Comparison of ENCODE assay signal across 8 mouse cellular contexts in the genomic region with DNA sequence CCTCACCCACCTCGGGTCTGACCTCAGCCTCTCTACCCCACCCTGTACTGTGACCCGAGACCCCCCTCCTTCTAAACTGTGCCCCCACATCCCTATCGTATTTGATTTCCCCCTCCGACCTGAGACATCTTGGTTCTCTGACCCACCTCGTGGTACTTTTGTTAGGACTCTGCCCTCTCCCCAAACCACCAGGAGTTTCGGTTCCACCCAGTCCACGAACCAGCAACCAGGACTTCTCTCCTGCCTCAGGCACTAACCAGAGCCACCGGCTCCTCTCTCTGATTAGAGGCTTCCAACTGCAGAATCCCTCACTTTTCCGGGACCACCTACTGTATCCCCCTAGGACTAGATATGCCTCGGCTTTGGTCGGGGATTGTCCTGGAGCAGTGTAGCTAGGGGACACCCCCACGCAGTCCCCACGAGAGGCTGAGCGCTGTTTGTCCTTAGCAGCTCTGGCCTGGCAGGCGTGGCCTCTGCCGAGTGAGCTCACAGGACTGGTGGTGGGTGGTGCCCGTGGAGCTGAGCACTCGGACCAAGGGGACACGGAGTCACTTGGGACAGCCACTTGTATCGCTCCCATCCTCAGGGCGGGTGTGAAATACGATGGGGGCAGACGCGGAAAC. TPM values are rescaled to one million over a fixed set of nuclear protein-coding genes. Genes with fewer than 3 reads are reported as not detected.
DNase-seq lines count a peak whose midpoint lies in the region; ATAC-seq and TF ChIP-seq lines count a peak whose summit lies in the region.

No protein-coding gene starts in this region.

- no peak for TF ChIP-seq POLR2A in spleen, adult 2 months (IDR thresholded peaks at IDR 0.05; ENCODE audit: low read depth, low read length)
- TF ChIP-seq POLR2A in olfactory bulb, adult 2 months (IDR thresholded peaks at IDR 0.05; ENCODE audit: insufficient read depth, low read depth, low read length), result no peak

- ATAC-seq in heart, postnatal 0 days (ENCODE audit: insufficient read depth, low read depth), result peak; percentile 28; the same call in 1 of the 2 replicates
- ATAC-seq in liver, embryonic 15.5 days (ENCODE audit: insufficient read depth), result no peak

- WGBS in spleen, adult 2 months, result 5% methylated on average over 24 of the region's 24 CpGs
- WGBS in heart, postnatal 0 days, result 6% methylated on average over 24 of the region's 24 CpGs
- 5% methylated on average over 24 of the region's 24 CpGs for WGBS in liver, embryonic 15.5 days (ENCODE audit: insufficient replicate concordance)
- WGBS in olfactory bulb, adult 2 months, result 13% methylated on average over 24 of the region's 24 CpGs

- H3K9me3 ChIP-seq in heart, postnatal 0 days (replicated peaks; ENCODE audit: control insufficient read depth, low read length), result no peaks in the 10 kb centered on the region
- H3K9me3 ChIP-seq in liver, embryonic 15.5 days (replicated peaks), result no peaks in the 10 kb centered on the region

- H3K9ac ChIP-seq in heart, postnatal 0 days (replicated peaks; ENCODE audit: low read depth, low read length), result 0 out of 2 replicates have a peak overlapping the region, but pooled peaks have one; percentile 25
- H3K9ac ChIP-seq in liver, embryonic 15.5 days, result no peak overlapping the region

- H3K27ac ChIP-seq in spleen, adult 2 months (ENCODE audit: insufficient read depth, low read length), result no peak overlapping the region
- H3K27ac ChIP-seq in heart, postnatal 0 days (ENCODE audit: low read depth), result no peak overlapping the region
- no peak overlapping the region for H3K27ac ChIP-seq in liver, embryonic 15.5 days (replicated peaks)
- H3K27ac ChIP-seq in olfactory bulb, adult 2 months (ENCODE audit: insufficient read depth, low read depth, low read length), result no peak overlapping the region

- TF ChIP-seq EP300 in heart, postnatal 0 days (IDR thresholded peaks at IDR 0.05; ENCODE audit: low read depth), result no peak

- H3K4me3 ChIP-seq in spleen, adult 2 months (ENCODE audit: extremely low read depth, insufficient read depth, insufficient read length), result peak overlapping the region; percentile 48
- H3K4me3 ChIP-seq in heart, postnatal 0 days (ENCODE audit: low read depth, low read length), result peak overlapping the region; percentile 38
- H3K4me3 ChIP-seq in liver, embryonic 15.5 days (replicated peaks), result peak overlapping the region; percentile 14; the same call in 1 of the 2 replicates
- peak overlapping the region; percentile 27; the same call in 1 of the 2 replicates for H3K4me3 ChIP-seq in olfactory bulb, adult 2 months (ENCODE audit: insufficient read depth, low read depth, low read length)

- peaks cover 23% of the 10 kb centered on the region for H3K4me1 ChIP-seq in spleen, adult 2 months (ENCODE audit: control insufficient read depth, insufficient read depth, insufficient read length)
- H3K4me1 ChIP-seq in heart, postnatal 0 days (ENCODE audit: control insufficient read depth, insufficient read depth), result peaks cover 17% of the 10 kb centered on the region
- H3K4me1 ChIP-seq in liver, embryonic 15.5 days (replicated peaks), result peaks cover 21% of the 10 kb centered on the region
- H3K4me1 ChIP-seq in olfactory bulb, adult 2 months (ENCODE audit: control insufficient read depth, insufficient read depth, low read length), result peaks cover 50% of the 10 kb centered on the region

- peaks cover 2% of the 10 kb centered on the region; the same call in 1 of the 2 replicates for H3K36me3 ChIP-seq in spleen, adult 2 months (ENCODE audit: control insufficient read depth, insufficient read depth, low read length)
- 0 out of 2 replicates have a peak, but pooled peaks cover 9% of the 10 kb centered on the region for H3K36me3 ChIP-seq in heart, postnatal 0 days (replicated peaks; ENCODE audit: control insufficient read depth, insufficient read depth, low read length)
- peaks cover 2% of the 10 kb centered on the region for H3K36me3 ChIP-seq in liver, embryonic 15.5 days (replicated peaks)

- peak overlapping the region; percentile 62 for H3K4me2 ChIP-seq in heart, postnatal 0 days (ENCODE audit: low read depth, low read length)
- H3K4me2 ChIP-seq in liver, embryonic 15.5 days, result peak overlapping the region; percentile 37

- no peak for TF ChIP-seq CTCF in spleen, adult 2 months (IDR thresholded peaks at IDR 0.05; ENCODE audit: extremely low read depth, insufficient read depth, insufficient read length, insufficient replicate concordance)
- TF ChIP-seq CTCF in heart, postnatal 0 days (IDR thresholded peaks at IDR 0.05; ENCODE audit: low read depth), result no peak
- TF ChIP-seq CTCF in olfactory bulb, adult 2 months (IDR thresholded peaks at IDR 0.05; ENCODE audit: insufficient read depth, low read depth, low read length), result no peak

- H3K27me3 ChIP-seq in spleen, adult 2 months (ENCODE audit: control insufficient read depth, insufficient read depth, low read length), result peaks cover 37% of the 10 kb centered on the region
- H3K27me3 ChIP-seq in heart, postnatal 0 days (ENCODE audit: control insufficient read depth, insufficient read depth, low read length), result peaks cover 69% of the 10 kb centered on the region
- H3K27me3 ChIP-seq in liver, embryonic 15.5 days, result peaks cover 80% of the 10 kb centered on the region

- no peak for DNase-seq in spleen, adult 2 months (ENCODE audit: low read depth in 1 of 2, low spot score in 2 of 2)
- no peak for DNase-seq in spleen, postnatal 14 days (ENCODE audit: low spot score in 2 of 2)
- no peak for DNase-seq in heart, postnatal 0 days (ENCODE audit: low spot score)
- DNase-seq in layer of hippocampus, postnatal 36 days, result no peak
- no peak for DNase-seq in natural killer cell, adult 2 months (ENCODE audit: low spot score in 2 of 2)
- DNase-seq in adrenal gland, postnatal 10 days, result no peak

RNA-seq across cellular contexts. Expression of a gene that starts 0.9 kb away (rescaled TPM):
- 0.11 and 0.34 TPM in 2 replicates for polyA plus RNA-seq in spleen, adult 2 months (2012; rRNA removed)
- total RNA-seq in heart, postnatal 0 days (2014; rRNA removed; ENCODE audit: low replicate concordance), result 0.23 and 0.43 TPM in 2 replicates
- polyA plus RNA-seq in heart, postnatal 0 days (2015; fragmentation: Nextera tagmentation; extraction: Ambion mirVana), result 0.36 and 0.49 TPM in 2 replicates
- 0.03 and 0.06 TPM in 2 replicates for polyA plus RNA-seq in liver, embryonic 15.5 days (2015; fragmentation: Nextera tagmentation; extraction: Ambion mirVana)
- not detected in 2 replicates for polyA plus RNA-seq in olfactory bulb, adult 2 months (2012; ENCODE audit: insufficient read depth, insufficient read length, low replicate concordance, missing spikeins)
- total RNA-seq in layer of hippocampus, postnatal 36 days (2021), result under 1 TPM; 0.86 to 0.92 TPM
- 1 to 10 TPM in 1 of 2 experiments, under 1 TPM in 1; 0.64 to 1.5 TPM for total RNA-seq in adrenal gland, postnatal 10 days (2021)

RNA-seq across cellular contexts. Expression of a gene that starts 13.6 kb away (rescaled TPM):
- polyA plus RNA-seq in spleen, adult 2 months (2012; rRNA removed), result 1.0 TPM in 2 replicates
- total RNA-seq in heart, postnatal 0 days (2014; rRNA removed; ENCODE audit: low replicate concordance), result 0.11 TPM in 1 of 2 replicates, not detected in the other
- 1.1 and 1.2 TPM in 2 replicates for polyA plus RNA-seq in heart, postnatal 0 days (2015; fragmentation: Nextera tagmentation; extraction: Ambion mirVana)
- polyA plus RNA-seq in liver, embryonic 15.5 days (2015; fragmentation: Nextera tagmentation; extraction: Ambion mirVana), result 2.1 TPM in 2 replicates
- not detected in 2 replicates for polyA plus RNA-seq in olfactory bulb, adult 2 months (2012; ENCODE audit: insufficient read depth, insufficient read length, low replicate concordance, missing spikeins)
- total RNA-seq in layer of hippocampus, postnatal 36 days (2021), result under 1 TPM in 1 of 2 experiments, not detected in 1; 0.76 TPM
- under 1 TPM; 0.79 to 0.84 TPM for total RNA-seq in adrenal gland, postnatal 10 days (2021)

RNA-seq across cellular contexts. Expression of a gene that starts 14.0 kb away (rescaled TPM):
- 53.8 and 76.3 TPM in 2 replicates for polyA plus RNA-seq in spleen, adult 2 months (2012; rRNA removed)
- 223 and 232 TPM in 2 replicates for total RNA-seq in heart, postnatal 0 days (2014; rRNA removed; ENCODE audit: low replicate concordance)
- 666 and 702 TPM in 2 replicates for polyA plus RNA-seq in heart, postnatal 0 days (2015; fragmentation: Nextera tagmentation; extraction: Ambion mirVana)
- 89.7 and 96.9 TPM in 2 replicates for polyA plus RNA-seq in liver, embryonic 15.5 days (2015; fragmentation: Nextera tagmentation; extraction: Ambion mirVana)
- not detected in 2 replicates for polyA plus RNA-seq in olfactory bulb, adult 2 months (2012; ENCODE audit: insufficient read depth, insufficient read length, low replicate concordance, missing spikeins)
- 100 to 1,000 TPM; 154 to 159 TPM for total RNA-seq in layer of hippocampus, postnatal 36 days (2021)
- total RNA-seq in adrenal gland, postnatal 10 days (2021), result 100 to 1,000 TPM; 237 to 261 TPM

RNA-seq across cellular contexts. Expression of a gene that starts 14.2 kb away (rescaled TPM):
- 1.5 and 1.9 TPM in 2 replicates for polyA plus RNA-seq in spleen, adult 2 months (2012; rRNA removed)
- 1.2 and 22.3 TPM in 2 replicates for total RNA-seq in heart, postnatal 0 days (2014; rRNA removed; ENCODE audit: low replicate concordance)
- 12.9 and 13.9 TPM in 2 replicates for polyA plus RNA-seq in heart, postnatal 0 days (2015; fragmentation: Nextera tagmentation; extraction: Ambion mirVana)
- polyA plus RNA-seq in liver, embryonic 15.5 days (2015; fragmentation: Nextera tagmentation; extraction: Ambion mirVana), result 0.51 and 0.54 TPM in 2 replicates
- polyA plus RNA-seq in olfactory bulb, adult 2 months (2012; ENCODE audit: insufficient read depth, insufficient read length, low replicate concordance, missing spikeins), result not detected in 2 replicates
- 10 to 100 TPM; 32.3 to 36.3 TPM for total RNA-seq in layer of hippocampus, postnatal 36 days (2021)
- 1 to 10 TPM; 5.5 TPM for total RNA-seq in adrenal gland, postnatal 10 days (2021)

RNA-seq across cellular contexts. Expression of a gene that starts 56.1 kb away (rescaled TPM):
- 10.7 and 14.7 TPM in 2 replicates for polyA plus RNA-seq in spleen, adult 2 months (2012; rRNA removed)
- total RNA-seq in heart, postnatal 0 days (2014; rRNA removed; ENCODE audit: low replicate concordance), result 2.2 TPM in 1 of 2 replicates, not detected in the other
- 1.5 and 1.9 TPM in 2 replicates for polyA plus RNA-seq in heart, postnatal 0 days (2015; fragmentation: Nextera tagmentation; extraction: Ambion mirVana)
- polyA plus RNA-seq in liver, embryonic 15.5 days (2015; fragmentation: Nextera tagmentation; extraction: Ambion mirVana), result 2.0 and 2.4 TPM in 2 replicates
- polyA plus RNA-seq in olfactory bulb, adult 2 months (2012; ENCODE audit: insufficient read depth, insufficient read length, low replicate concordance, missing spikeins), result not detected in 2 replicates
- 10 to 100 TPM; 15.6 to 19.0 TPM for total RNA-seq in layer of hippocampus, postnatal 36 days (2021)
- total RNA-seq in adrenal gland, postnatal 10 days (2021), result 1 to 10 TPM; 1.2 to 1.7 TPM

Comparison
In these comparisons a context has a peak if more than half of its experiments do, and no peak if none do; other contexts are left out.
1. RNA of a gene that starts 14.0 kb away (polyA plus RNA-seq): 666 to 702 TPM in heart, postnatal 0 days, 89.7 to 96.9 TPM in liver, embryonic 15.5 days and 53.8 to 76.3 TPM in spleen, adult 2 months; not detected in olfactory bulb, adult 2 months; every median in the first group is over 10 times any median in the second.
2. Peak in every context shown above with its lines, with median percentiles within 50 percentile points of each other: H3K4me3 ChIP-seq.